Mouse (Mus musculus) kidney, postnatal 0 days (tissue): ENCODE results near the gene Tmem163. TPM values are rescaled to one million over a fixed set of nuclear protein-coding genes. Genes with fewer than 3 reads are reported as not detected.

ENCODE experiments used
- ATAC-seq: fragments of 200-750 bp; cut with Nextera tagmentation; replicated peaks from 2 replicates; pipeline ENCODE4 v1.8.0; 2017; ENCODE audit warnings: low read depth, moderate number of reproducible peaks, moderate TSS enrichment, moderate library complexity; ENCODE audit not compliant: low FRiP score
- DNase-seq: peaks from one replicate; pipeline ENCODE4 v3.0.0-alpha.2; 2016; ENCODE audit warnings: low spot score
- H3K27ac ChIP-seq: fragments of 300-500 bp; sonication (generic); 2 replicates; pipeline ENCODE4 v1.5.1; 2014; ENCODE audit warnings: mild to moderate bottlenecking
- H3K27me3 ChIP-seq: fragments of 300-500 bp; sonication (generic); 2 replicates; pipeline ENCODE4 v1.6.1; 2014; ENCODE audit warnings: low read length, mixed read lengths; ENCODE audit not compliant: insufficient read depth
- H3K36me3 ChIP-seq: fragments of 300-500 bp; sonication (generic); 2 replicates; pipeline ENCODE4 v1.6.1; 2014; ENCODE audit warnings: low read length, mixed read lengths; ENCODE audit not compliant: insufficient read depth
- H3K4me1 ChIP-seq: fragments of 300-500 bp; sonication (generic); replicated peaks from 2 replicates; pipeline ENCODE4 v1.6.1; 2014; ENCODE audit warnings: antibody characterized with exemption, low read length, mixed read lengths; ENCODE audit not compliant: insufficient read depth
- H3K4me2 ChIP-seq: fragments of 300-500 bp; sonication (generic); 2 replicates; pipeline ENCODE4 v1.6.1; 2014; ENCODE audit warnings: mild to moderate bottlenecking, low read length, moderate library complexity, mixed read lengths
- H3K4me3 ChIP-seq: fragments of 300-500 bp; sonication (generic); replicated peaks from 2 replicates; pipeline ENCODE4 v1.5.1; 2014; ENCODE audit warnings: low read depth, low read length
- H3K9ac ChIP-seq: fragments of 300-500 bp; sonication (generic); 2 replicates; pipeline ENCODE4 v1.6.1; 2014; ENCODE audit warnings: low read depth, low read length
- H3K9me3 ChIP-seq: fragments of 300-500 bp; sonication (generic); replicated peaks from 2 replicates; pipeline ENCODE4 v1.6.1; 2016; ENCODE audit warnings: low read length, inconsistent platforms, mixed read lengths
- CTCF ChIP-seq: IDR thresholded peaks from 2 replicates; pipeline ENCODE4 v1.5.1; 2016; ENCODE audit warnings: antibody characterized with exemption, low read depth, mild to moderate bottlenecking, moderate library complexity
- WGBS: fragments of 180-500 bp; shearing (Covaris S2); extraction: QIAGEN DNeasy Blood & Tissue Kit; methylation state at CpG from one replicate; pipeline ENCODE4 v1.1.7; 2014; 5-methylcytosine and 5-hydroxymethylcytosine counted together
- polyA plus RNA-seq: library from polyadenylated mRNA; unstranded; fragments of >200 nt; fragmentation: Nextera tagmentation; extraction: Ambion mirVana; gene quantifications from 2 replicates; pipeline ENCODE4 v1.2.1, GENCODE M21; 2015

Gene Tmem163
- polyA plus RNA-seq, 1 experiment from 2014 or later, result 2.1 TPM

DNA sequence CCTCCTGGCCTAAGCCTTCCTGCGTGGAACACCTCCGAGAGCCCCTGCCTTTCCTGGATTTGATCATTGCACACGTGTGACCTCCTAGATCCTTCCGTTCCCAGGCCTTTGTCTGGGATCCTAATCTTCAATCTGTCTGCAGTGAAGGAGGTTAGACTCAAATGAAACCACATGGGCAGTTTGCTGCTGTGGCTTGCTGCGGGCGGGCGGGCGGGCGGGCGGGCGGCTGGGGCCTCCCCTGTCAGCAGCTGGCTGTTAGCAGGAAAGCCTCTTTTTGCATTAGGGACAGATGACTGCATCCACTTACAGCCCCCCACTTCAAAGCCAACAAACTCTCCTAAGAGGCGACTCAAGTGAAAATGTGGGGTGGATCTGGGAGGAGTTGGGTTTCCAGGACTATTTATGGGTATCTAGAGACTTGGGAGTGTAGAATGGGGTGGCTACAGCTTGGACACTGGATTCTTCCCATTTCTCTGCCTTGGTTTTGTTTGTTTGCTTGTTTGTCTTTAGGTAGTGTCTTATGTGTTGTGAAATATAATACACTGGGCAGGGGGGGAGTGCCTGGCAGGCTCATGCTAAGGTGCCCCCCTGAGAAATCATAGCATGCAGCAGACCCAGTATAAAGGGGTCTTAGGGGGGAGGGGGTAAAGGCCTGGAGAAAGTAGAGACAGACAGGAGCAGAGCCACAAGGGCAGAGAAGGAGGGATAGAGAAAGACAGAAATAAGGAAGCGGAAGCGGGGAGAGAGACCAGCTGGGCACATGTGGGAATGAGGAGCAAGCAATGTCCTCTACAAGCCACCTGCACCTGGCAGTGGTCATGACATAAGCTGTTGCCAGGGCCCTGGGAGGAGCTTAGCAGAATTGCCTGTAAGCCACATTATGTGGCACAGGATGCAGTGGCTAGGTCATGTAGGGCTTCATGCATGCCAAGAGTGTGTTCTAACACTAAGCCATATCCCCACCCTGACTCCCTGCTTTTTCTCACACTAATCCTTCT is 236.2 kb downstream of the Tmem163 start:
- H3K4me1 ChIP-seq, result peaks cover 4% of the 10 kb centered on the region; the same call in 1 of the 2 replicates
- WGBS, result 30% methylated on average over 14 of the region's 14 CpGs
- peak; percentile 76 for DNase-seq
- peaks cover 5% of the 10 kb centered on the region; the same call in 1 of the 2 replicates for H3K36me3 ChIP-seq
- H3K4me3 ChIP-seq, result no peak overlapping the region
- H3K9ac ChIP-seq, result no peak overlapping the region
- ATAC-seq, result peak; percentile 26
- H3K27me3 ChIP-seq, result no peaks in the 10 kb centered on the region
- TF ChIP-seq CTCF, result no peak
- H3K9me3 ChIP-seq, result no peaks in the 10 kb centered on the region
- no peak overlapping the region for H3K4me2 ChIP-seq
- H3K27ac ChIP-seq, result no peak overlapping the region

GRCm38 (mm10) chr1:127441736-127442135 is 237.6 kb downstream of the Tmem163 start:
- H3K9ac ChIP-seq, result no peak overlapping the region
- TF ChIP-seq CTCF, result peak; percentile 39; the same call in 1 of the 2 replicates
- no peaks in the 10 kb centered on the region for H3K36me3 ChIP-seq
- H3K27ac ChIP-seq, result no peak overlapping the region
- no peak for ATAC-seq
- no peak overlapping the region for H3K4me3 ChIP-seq
- DNase-seq, result no peak
- H3K4me1 ChIP-seq, result peaks cover 4% of the 10 kb centered on the region; the same call in 1 of the 2 replicates
- 49% methylated on average over 3 of the region's 3 CpGs for WGBS
- no peaks in the 10 kb centered on the region for H3K9me3 ChIP-seq
- H3K27me3 ChIP-seq, result no peaks in the 10 kb centered on the region
- no peak overlapping the region for H3K4me2 ChIP-seq

DNA sequence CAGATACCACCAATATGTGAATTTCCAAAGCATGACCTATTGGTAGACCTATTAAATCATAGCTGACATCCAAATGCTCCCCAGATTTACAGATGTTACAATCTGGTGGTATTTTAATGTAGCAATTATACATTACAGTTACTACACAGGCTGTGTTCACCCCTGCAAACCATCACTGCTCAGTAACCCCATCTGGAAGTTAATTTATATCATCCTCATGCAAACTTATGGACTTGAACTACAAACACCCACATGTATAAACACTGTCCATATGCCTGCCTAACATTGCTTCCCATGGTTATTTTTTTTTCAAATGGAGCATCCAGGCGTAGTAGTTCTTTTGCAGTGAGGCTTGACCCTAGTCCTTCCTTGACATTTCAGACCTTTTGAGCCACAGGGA is 238.3 kb downstream of the Tmem163 start:
- H3K9me3 ChIP-seq, result no peaks in the 10 kb centered on the region
- no peak for TF ChIP-seq CTCF
- ATAC-seq, result no peak
- H3K9ac ChIP-seq, result no peak overlapping the region
- H3K4me3 ChIP-seq, result no peak overlapping the region
- H3K27me3 ChIP-seq, result no peaks in the 10 kb centered on the region
- H3K4me1 ChIP-seq, result peaks cover 4% of the 10 kb centered on the region; the same call in 1 of the 2 replicates
- no peak for DNase-seq
- 53% methylated on average over 1 of the region's 1 CpGs for WGBS
- H3K36me3 ChIP-seq, result no peaks in the 10 kb centered on the region
- H3K27ac ChIP-seq, result no peak overlapping the region
- no peak overlapping the region for H3K4me2 ChIP-seq

DNA sequence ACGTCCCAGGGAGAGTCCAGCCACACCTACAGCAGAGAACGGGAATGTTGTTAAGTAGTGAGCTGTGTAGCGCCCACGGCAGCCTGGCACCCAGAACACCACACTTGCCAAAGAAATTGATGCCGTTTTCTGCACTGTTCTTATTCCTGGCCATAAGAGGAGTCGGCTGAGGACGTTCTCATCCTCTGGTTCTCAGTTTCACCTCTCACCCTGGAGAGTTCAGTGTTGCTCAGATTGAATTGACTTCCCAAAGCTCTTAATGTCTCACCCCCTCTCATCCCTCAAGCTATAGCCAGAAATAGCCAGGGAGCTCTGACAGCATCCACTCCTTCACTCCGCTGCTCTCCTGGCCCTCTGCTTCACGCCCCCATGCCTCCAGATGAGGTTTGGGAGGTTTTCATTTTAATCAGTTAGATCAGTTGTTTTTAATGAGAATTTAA is 239.9 kb downstream of the Tmem163 start:
- H3K36me3 ChIP-seq, result no peaks in the 10 kb centered on the region
- H3K27me3 ChIP-seq, result no peaks in the 10 kb centered on the region
- H3K4me3 ChIP-seq, result no peak overlapping the region
- H3K9me3 ChIP-seq, result no peaks in the 10 kb centered on the region
- TF ChIP-seq CTCF, result no peak
- no peak overlapping the region for H3K4me2 ChIP-seq
- DNase-seq (no peak), ATAC-seq (no peak)
- no peak overlapping the region for H3K9ac ChIP-seq
- 51% methylated on average over 9 of the region's 9 CpGs for WGBS
- H3K27ac ChIP-seq, result no peak overlapping the region
- H3K4me1 ChIP-seq, result peaks cover 4% of the 10 kb centered on the region; the same call in 1 of the 2 replicates

- no peak for DNase-seq
- no peak for TF ChIP-seq CTCF
- WGBS, result 46% methylated on average over 6 of the region's 6 CpGs
- Histone ChIP-seq H3K27me3 (no peaks in the 10 kb centered on the region), H3K4me2 (no peak overlapping the region), H3K4me3 (no peak overlapping the region), H3K9ac (no peak overlapping the region), H3K27ac (no peak overlapping the region), H3K36me3 (no peaks in the 10 kb centered on the region), H3K4me1 (no peaks in the 10 kb centered on the region), H3K9me3 (no peaks in the 10 kb centered on the region)
- no peak for ATAC-seq
Observed at GRCm38 (mm10) chr1:127437091-127437490, 242.3 kb downstream of the Tmem163 start.

Other genes starting within 250 kb of the Tmem163 start
- 6.1 and 9.3 TPM in 2 replicates for gene Acmsd, start 49.9 kb upstream of the Tmem163 start, polyA plus RNA-seq
- 34.1 and 40.4 TPM in 2 replicates for gene Ccnt2, start 94.6 kb upstream of the Tmem163 start, polyA plus RNA-seq
- not detected in 2 replicates for gene Map3k19, start 175.5 kb upstream of the Tmem163 start, polyA plus RNA-seq
- gene Rab3gap1, start 189.2 kb upstream of the Tmem163 start, polyA plus RNA-seq, result 18.2 and 20.0 TPM in 2 replicates